Mouse (Mus musculus): ENCODE data around the gene Camp. TPM values are rescaled to one million over a fixed set of nuclear protein-coding genes. Genes with fewer than 3 reads are reported as not detected.

The Camp gene
- polyA plus RNA-seq, 1 experiment from 2014 or later, result 1.1 TPM

DNA sequence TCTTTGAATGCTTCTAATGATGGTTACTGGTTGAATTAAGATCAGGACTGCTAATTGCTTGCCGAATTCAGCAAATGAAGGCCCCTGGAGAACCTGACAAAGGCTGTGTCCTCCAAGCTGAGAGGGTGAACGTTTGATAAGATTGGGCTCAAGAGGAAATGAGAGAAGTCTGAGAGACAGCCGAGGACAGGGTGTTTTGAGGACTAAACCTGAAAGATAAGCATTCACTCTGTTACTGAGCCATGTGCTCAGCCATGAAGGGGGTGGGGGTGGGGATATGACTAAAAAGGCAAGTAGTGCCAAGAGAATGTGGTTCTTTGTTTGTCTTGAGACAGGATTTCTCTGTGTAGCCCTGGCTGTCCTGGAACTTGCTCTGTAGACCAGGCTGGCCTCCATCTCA is 13.7 kb upstream of the Camp start:
- 71% methylated on average over 3 of the region's 3 CpGs for WGBS
- no peak overlapping the region for H3K4me2 ChIP-seq (ENCODE audit: low read depth)
- no peak for DNase-seq (ENCODE audit: low spot score)
- no peaks in the 10 kb centered on the region for H3K9me3 ChIP-seq (ENCODE audit: control insufficient read depth, low read length)
- H3K4me1 ChIP-seq (ENCODE audit: control insufficient read depth, insufficient read depth, low read length), result no peaks in the 10 kb centered on the region
- no peak overlapping the region for H3K4me3 ChIP-seq (ENCODE audit: low read depth, low read length)
- ATAC-seq (ENCODE audit: insufficient read depth, low FRiP score, low TSS enrichment), result no peak
- no peaks in the 10 kb centered on the region for H3K36me3 ChIP-seq (ENCODE audit: control insufficient read depth, insufficient read depth, low read length)
- no peaks in the 10 kb centered on the region for H3K27me3 ChIP-seq (ENCODE audit: control insufficient read depth, insufficient read depth, low read length)
- no peak overlapping the region for H3K9ac ChIP-seq (ENCODE audit: low read length)
- no peak overlapping the region for H3K27ac ChIP-seq (ENCODE audit: low read depth, low read length)

DNA sequence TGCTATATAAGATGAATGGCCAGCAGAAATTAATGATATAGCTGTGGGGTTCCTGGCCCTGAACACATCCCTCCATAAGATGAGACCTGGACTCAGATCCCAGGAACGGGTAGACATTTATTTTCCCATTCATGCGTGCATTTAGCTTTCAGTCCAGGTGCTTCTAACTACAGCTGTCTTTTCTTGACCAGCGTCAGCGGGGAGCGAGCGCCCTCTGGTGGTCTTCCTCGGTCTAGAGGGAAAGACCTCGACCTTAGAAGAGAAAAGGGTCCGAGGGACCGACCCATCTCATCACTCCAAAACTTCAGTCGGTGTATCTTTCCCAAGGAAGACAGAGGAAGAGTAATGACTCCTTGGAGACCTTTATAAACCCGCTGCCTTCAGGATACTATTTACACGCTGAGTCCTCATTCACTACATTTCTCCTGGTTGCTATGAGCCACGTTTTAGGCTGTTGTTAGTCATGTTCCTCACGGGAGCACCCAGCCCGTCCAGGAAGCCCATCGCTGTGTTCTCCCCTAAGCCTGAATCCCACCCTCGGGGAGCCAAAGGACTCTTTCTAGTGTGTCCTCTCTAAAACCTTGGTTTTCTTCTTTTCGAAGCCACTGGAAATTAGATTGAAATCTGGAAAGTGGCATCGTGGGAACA is 13.1 kb upstream of the Camp start:
- 22% methylated on average over 20 of the region's 20 CpGs for WGBS
- Histone ChIP-seq H3K4me1 (ENCODE audit: control insufficient read depth, insufficient read depth, low read length) (no peaks in the 10 kb centered on the region), H3K36me3 (ENCODE audit: control insufficient read depth, insufficient read depth, low read length) (no peaks in the 10 kb centered on the region), H3K4me3 (ENCODE audit: low read depth, low read length) (no peak overlapping the region), H3K27me3 (ENCODE audit: control insufficient read depth, insufficient read depth, low read length) (no peaks in the 10 kb centered on the region), H3K4me2 (ENCODE audit: low read depth) (0 out of 2 replicates have a peak overlapping the region, but pooled peaks have one; percentile 2), H3K27ac (ENCODE audit: low read depth, low read length) (no peak overlapping the region), H3K9me3 (ENCODE audit: control insufficient read depth, low read length) (no peaks in the 10 kb centered on the region), H3K9ac (ENCODE audit: low read length) (no peak overlapping the region)
- DNase-seq (ENCODE audit: low spot score) (peak; percentile 87), ATAC-seq (ENCODE audit: insufficient read depth, low FRiP score, low TSS enrichment) (no peak)

DNA sequence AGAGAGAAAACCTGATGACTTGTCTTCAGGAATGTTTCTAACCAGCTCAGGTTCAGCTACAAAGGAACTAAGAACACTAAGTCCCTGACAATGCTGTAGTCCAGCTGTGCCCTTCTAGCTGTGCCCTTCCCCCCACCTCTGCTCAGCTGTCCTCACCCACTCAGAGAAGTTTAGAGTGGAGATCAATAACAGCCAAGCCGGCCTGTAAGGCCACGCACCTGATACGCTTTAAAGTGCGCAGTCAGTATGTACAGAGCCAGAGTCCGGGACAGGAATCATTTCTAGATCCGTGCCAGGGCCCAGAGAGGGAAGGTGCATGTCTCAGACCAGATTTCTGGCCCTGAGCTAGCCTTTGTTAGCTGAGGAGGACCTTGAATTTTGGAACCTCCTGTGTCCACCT is 6.5 kb upstream of the Camp start:
- Histone ChIP-seq H3K36me3 (ENCODE audit: control insufficient read depth, insufficient read depth, low read length) (no peaks in the 10 kb centered on the region), H3K9ac (ENCODE audit: low read length) (no peak overlapping the region), H3K27ac (ENCODE audit: low read depth, low read length) (no peak overlapping the region), H3K9me3 (ENCODE audit: control insufficient read depth, low read length) (no peaks in the 10 kb centered on the region), H3K4me2 (ENCODE audit: low read depth) (no peak overlapping the region), H3K4me1 (ENCODE audit: control insufficient read depth, insufficient read depth, low read length) (no peaks in the 10 kb centered on the region), H3K4me3 (ENCODE audit: low read depth, low read length) (no peak overlapping the region), H3K27me3 (ENCODE audit: control insufficient read depth, insufficient read depth, low read length) (no peaks in the 10 kb centered on the region)
- no peak for DNase-seq (ENCODE audit: low spot score)
- no peak for ATAC-seq (ENCODE audit: insufficient read depth, low FRiP score, low TSS enrichment)
- WGBS, result 83% methylated on average over 6 of the region's 6 CpGs

DNA sequence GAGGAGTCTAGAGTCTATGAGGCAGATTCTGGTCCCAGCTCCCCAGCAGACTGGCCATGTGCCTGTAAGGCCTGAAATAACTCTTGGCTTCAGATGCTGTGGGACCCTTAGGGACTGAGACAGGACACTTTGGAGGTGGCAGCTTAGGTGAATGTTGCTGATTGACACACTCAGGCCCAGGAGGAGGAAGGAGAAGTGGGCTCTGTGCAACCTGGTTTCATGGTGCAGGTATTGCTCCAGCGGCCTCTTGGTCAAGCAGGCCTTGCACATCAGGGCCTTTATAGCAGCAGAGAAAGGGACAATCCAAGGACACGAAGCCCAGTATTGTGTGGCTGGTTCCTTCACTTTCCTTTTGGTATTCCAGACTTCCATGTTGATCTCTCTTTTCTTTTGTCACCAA is 4.9 kb upstream of the Camp start:
- H3K27me3 ChIP-seq (ENCODE audit: control insufficient read depth, insufficient read depth, low read length), result no peaks in the 10 kb centered on the region
- WGBS, result 88% methylated on average over 2 of the region's 2 CpGs
- ATAC-seq (ENCODE audit: insufficient read depth, low FRiP score, low TSS enrichment) (no peak), DNase-seq (ENCODE audit: low spot score) (no peak)
- no peak overlapping the region for H3K4me3 ChIP-seq (ENCODE audit: low read depth, low read length)
- H3K27ac ChIP-seq (ENCODE audit: low read depth, low read length), result no peak overlapping the region
- H3K9ac ChIP-seq (ENCODE audit: low read length), result no peak overlapping the region
- no peaks in the 10 kb centered on the region for H3K9me3 ChIP-seq (ENCODE audit: control insufficient read depth, low read length)
- H3K4me2 ChIP-seq (ENCODE audit: low read depth), result no peak overlapping the region
- H3K36me3 ChIP-seq (ENCODE audit: control insufficient read depth, insufficient read depth, low read length), result no peaks in the 10 kb centered on the region
- H3K4me1 ChIP-seq (ENCODE audit: control insufficient read depth, insufficient read depth, low read length), result no peaks in the 10 kb centered on the region

DNA sequence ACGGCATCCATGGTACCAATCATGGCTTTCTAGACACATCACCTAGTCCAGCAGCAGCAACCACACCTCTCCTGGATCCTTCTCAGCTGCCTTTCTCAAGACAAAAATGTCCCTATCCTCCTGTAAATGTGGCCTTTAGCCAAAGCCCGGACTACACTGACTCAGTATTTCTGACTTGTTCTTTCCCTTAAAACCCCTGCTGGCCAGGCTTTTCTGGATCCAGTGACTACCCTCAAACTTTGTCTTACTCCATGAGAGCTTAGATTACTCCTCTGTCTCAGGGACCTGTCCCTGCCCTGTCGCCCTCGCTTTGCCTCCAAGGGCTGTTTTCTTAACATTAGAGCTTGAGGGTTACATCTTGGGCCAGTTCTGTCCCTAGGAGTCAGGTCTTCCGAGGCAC is 682 bp upstream of the Camp start:
- ATAC-seq (ENCODE audit: insufficient read depth, low FRiP score, low TSS enrichment), result no peak
- H3K27me3 ChIP-seq (ENCODE audit: control insufficient read depth, insufficient read depth, low read length), result no peaks in the 10 kb centered on the region

DNA sequence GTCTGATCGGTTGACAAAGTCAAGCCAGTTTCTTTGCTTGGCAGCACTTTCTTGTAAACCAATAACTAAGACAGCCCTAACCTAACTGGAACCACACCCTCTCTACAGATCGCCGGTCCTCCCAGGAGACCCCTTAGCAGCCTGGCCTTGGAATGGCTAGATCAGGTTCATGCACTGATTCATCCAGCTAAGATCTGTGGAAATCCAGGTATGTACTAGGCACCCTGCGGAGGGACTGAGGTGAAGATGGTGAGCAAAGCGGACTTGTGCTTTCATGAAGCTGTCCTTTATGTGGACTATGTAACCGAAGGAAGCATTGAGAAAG is 16.4 kb downstream of the Camp start:
- ATAC-seq (ENCODE audit: insufficient read depth, low FRiP score, low TSS enrichment) (peak; percentile 49), DNase-seq (ENCODE audit: low spot score) (no peak)
- peak overlapping the region; percentile 56 for H3K4me3 ChIP-seq (ENCODE audit: low read depth, low read length)
- H3K36me3 ChIP-seq (ENCODE audit: control insufficient read depth, insufficient read depth, low read length), result no peaks in the 10 kb centered on the region
- H3K27ac ChIP-seq (ENCODE audit: low read depth, low read length), result no peak overlapping the region
- no peaks in the 10 kb centered on the region for H3K9me3 ChIP-seq (ENCODE audit: control insufficient read depth, low read length)
- peak overlapping the region; percentile 27 for H3K9ac ChIP-seq (ENCODE audit: low read length)
- 17% methylated on average over 6 of the region's 6 CpGs for WGBS
- H3K4me1 ChIP-seq (ENCODE audit: control insufficient read depth, insufficient read depth, low read length), result no peaks in the 10 kb centered on the region
- no peaks in the 10 kb centered on the region for H3K27me3 ChIP-seq (ENCODE audit: control insufficient read depth, insufficient read depth, low read length)
- peak overlapping the region; percentile 73 for H3K4me2 ChIP-seq (ENCODE audit: low read depth)

More for the DNA sequence above, 682 bp upstream of the Camp start:
- Histone ChIP-seq H3K4me3 (ENCODE audit: low read depth, low read length) (no peak overlapping the region), H3K4me2 (ENCODE audit: low read depth) (no peak overlapping the region), H3K9ac (ENCODE audit: low read length) (no peak overlapping the region), H3K36me3 (ENCODE audit: control insufficient read depth, insufficient read depth, low read length) (no peaks in the 10 kb centered on the region), H3K27ac (ENCODE audit: low read depth, low read length) (no peak overlapping the region), H3K4me1 (ENCODE audit: control insufficient read depth, insufficient read depth, low read length) (no peaks in the 10 kb centered on the region), H3K9me3 (ENCODE audit: control insufficient read depth, low read length) (no peaks in the 10 kb centered on the region)
- 83% methylated on average over 5 of the region's 5 CpGs for WGBS
- DNase-seq (ENCODE audit: low spot score), result no peak

DNA sequence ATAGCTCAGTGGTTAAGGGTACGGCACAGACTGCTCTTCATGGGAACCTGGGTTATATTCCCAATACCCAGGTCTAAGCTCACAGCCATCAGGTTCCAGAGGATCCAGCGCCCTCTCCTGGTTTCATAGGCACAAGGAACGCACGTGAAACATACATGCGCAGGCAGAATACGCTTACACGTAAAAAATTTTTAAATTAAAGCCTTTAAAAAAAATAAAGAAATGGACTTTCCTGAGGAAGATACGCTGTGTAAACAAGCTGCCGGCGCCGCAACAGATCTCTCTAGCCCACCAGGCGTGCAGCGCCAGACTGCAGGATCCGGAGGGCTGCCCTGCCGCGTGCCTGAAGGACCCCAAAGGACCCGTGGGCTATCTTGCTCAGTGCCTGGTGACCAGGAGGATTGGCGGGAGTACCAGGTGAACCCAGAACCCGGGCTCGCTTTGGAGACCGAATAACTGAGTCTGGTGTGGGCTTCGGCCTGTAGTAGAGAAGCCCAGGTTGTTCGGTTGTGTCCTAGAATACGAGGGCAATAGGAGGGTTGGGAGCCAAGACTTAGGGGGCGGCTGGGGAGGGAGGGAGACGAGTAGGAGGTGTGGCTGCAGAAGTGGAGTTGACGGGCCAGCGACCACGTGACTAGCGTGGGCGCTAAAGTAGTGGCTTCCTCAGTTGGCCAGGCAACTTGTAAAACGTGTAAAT is 16.9 kb downstream of the Camp start, which contains the start of gene Nme6:
Gene Nme6 (plus strand): TSS at position 359 of the 697 bp plus-strand sequence.
- Histone ChIP-seq H3K4me2 (ENCODE audit: low read depth) (peak within 1 kb of the TSS; percentile 73), H3K27me3 (ENCODE audit: control insufficient read depth, insufficient read depth, low read length) (no peaks in the 10 kb centered on the region), H3K9me3 (ENCODE audit: control insufficient read depth, low read length) (no peaks in the 10 kb centered on the region), H3K4me3 (ENCODE audit: low read depth, low read length) (peak within 1 kb of the TSS; percentile 56), H3K27ac (ENCODE audit: low read depth, low read length) (no peak within 1 kb of the TSS), H3K36me3 (ENCODE audit: control insufficient read depth, insufficient read depth, low read length) (no peaks in the 10 kb centered on the region), H3K9ac (ENCODE audit: low read length) (peak within 1 kb of the TSS; percentile 27), H3K4me1 (ENCODE audit: control insufficient read depth, insufficient read depth, low read length) (no peaks in the 10 kb centered on the region)
- peak; percentile 94 for ATAC-seq (ENCODE audit: insufficient read depth, low FRiP score, low TSS enrichment)
- WGBS, result under 1% methylated on average over 32 of the region's 32 CpGs
- peak; percentile 94 for DNase-seq (ENCODE audit: low spot score)

DNA sequence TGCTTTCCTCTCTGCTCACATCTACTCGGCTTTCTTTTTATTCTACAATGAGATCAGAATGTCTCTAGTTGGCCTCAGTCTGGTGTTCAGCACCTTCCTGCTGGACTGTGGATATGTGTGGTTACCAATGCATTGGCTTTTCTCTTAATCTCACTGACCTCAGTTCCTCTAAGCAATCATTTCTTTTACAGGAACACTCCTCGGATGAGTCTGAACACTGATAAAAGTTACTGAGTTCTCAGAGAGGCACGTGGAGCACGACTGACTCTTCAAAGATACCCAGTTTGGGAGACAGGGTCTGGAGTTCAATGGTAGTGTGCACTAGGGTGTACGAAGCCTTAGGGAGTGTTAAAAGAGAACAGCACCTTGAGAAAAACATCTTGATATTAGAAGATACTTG is 23.2 kb downstream of the Camp start:
- no peak overlapping the region for H3K9ac ChIP-seq (ENCODE audit: low read length)
- H3K4me1 ChIP-seq (ENCODE audit: control insufficient read depth, insufficient read depth, low read length), result no peaks in the 10 kb centered on the region
- 74% methylated on average over 5 of the region's 5 CpGs for WGBS
- H3K9me3 ChIP-seq (ENCODE audit: control insufficient read depth, low read length), result no peaks in the 10 kb centered on the region
- no peak for ATAC-seq (ENCODE audit: insufficient read depth, low FRiP score, low TSS enrichment)
- H3K4me3 ChIP-seq (ENCODE audit: low read depth, low read length), result no peak overlapping the region
- no peaks in the 10 kb centered on the region for H3K27me3 ChIP-seq (ENCODE audit: control insufficient read depth, insufficient read depth, low read length)
- no peak overlapping the region for H3K4me2 ChIP-seq (ENCODE audit: low read depth)
- DNase-seq (ENCODE audit: low spot score), result no peak
- H3K27ac ChIP-seq (ENCODE audit: low read depth, low read length), result no peak overlapping the region
- H3K36me3 ChIP-seq (ENCODE audit: control insufficient read depth, insufficient read depth, low read length), result no peaks in the 10 kb centered on the region

DNA sequence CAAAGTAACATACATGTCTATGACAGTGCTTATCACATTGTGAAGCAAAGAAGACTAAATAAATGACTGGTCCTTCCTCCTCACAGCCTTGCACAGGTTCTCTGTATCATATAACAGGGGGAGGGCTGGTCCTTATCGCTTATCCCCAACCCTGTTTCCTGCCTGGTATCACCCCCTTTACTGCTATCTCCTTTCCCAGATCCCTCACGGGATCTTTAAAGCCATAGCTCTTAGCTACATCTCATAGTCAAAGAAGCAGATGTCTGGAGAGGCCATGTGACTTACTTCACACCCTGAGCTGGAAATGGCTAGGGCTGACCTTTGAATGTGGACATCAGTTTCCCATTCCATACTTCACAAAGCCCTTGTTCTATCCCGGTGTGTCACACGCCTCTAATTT is 23.7 kb downstream of the Camp start:
- ATAC-seq (ENCODE audit: insufficient read depth, low FRiP score, low TSS enrichment) (no peak), DNase-seq (ENCODE audit: low spot score) (no peak)
- no peaks in the 10 kb centered on the region for H3K27me3 ChIP-seq (ENCODE audit: control insufficient read depth, insufficient read depth, low read length)
- H3K4me1 ChIP-seq (ENCODE audit: control insufficient read depth, insufficient read depth, low read length), result no peaks in the 10 kb centered on the region
- no peak overlapping the region for H3K27ac ChIP-seq (ENCODE audit: low read depth, low read length)
- H3K9ac ChIP-seq (ENCODE audit: low read length), result no peak overlapping the region
- H3K4me3 ChIP-seq (ENCODE audit: low read depth, low read length), result no peak overlapping the region
- H3K9me3 ChIP-seq (ENCODE audit: control insufficient read depth, low read length), result no peaks in the 10 kb centered on the region
- H3K36me3 ChIP-seq (ENCODE audit: control insufficient read depth, insufficient read depth, low read length), result no peaks in the 10 kb centered on the region
- 71% methylated on average over 4 of the region's 4 CpGs for WGBS
- H3K4me2 ChIP-seq (ENCODE audit: low read depth), result no peak overlapping the region
